Mouse (Mus musculus) spleen, postnatal 36 days (tissue): ENCODE measurements around the gene Cphx2.
"Not testable (repeated sequence)": the region's sequence is repeated elsewhere in the genome, so short reads cannot be mapped to it uniquely, and the experiment has no call there.

Experiments used
- DNase-seq, 2 experiments: peaks; one replicate each; pipeline ENCODE4 v3.0.0; 2022; ENCODE audit warnings: low spot score in 2 of 2, mixed read lengths in 1 of 2

Cphx2 gene

GRCm38 (mm10) chr14:26081216-26081615 is at the start of gene Cphx2:
Gene Cphx2, plus strand, starts transcription at chr14:26081516.
- not testable (repeated sequence) for DNase-seq

GRCm38 (mm10) chr14:26034364-26034763 is 47.0 kb upstream of the Cphx2 start:
- not testable (repeated sequence) for DNase-seq

GRCm38 (mm10) chr14:26035439-26035838 is 45.9 kb upstream of the Cphx2 start:
- not testable (repeated sequence) for DNase-seq

GRCm38 (mm10) chr14:26042611-26043010 is 38.7 kb upstream of the Cphx2 start, which contains the start of gene Gm9780:
Gene Gm9780, minus strand, starts transcription at chr14:26042711.
- not testable (repeated sequence) for DNase-seq

- not testable (repeated sequence) for DNase-seq
These were observed 36.3 kb upstream of the Cphx2 start for GRCm38 (mm10) chr14:26045007-26045406.

- not testable (repeated sequence) for DNase-seq
These were observed 34.3 kb upstream of the Cphx2 start for GRCm38 (mm10) chr14:26047026-26047425.

GRCm38 (mm10) chr14:26048767-26049166 is 32.5 kb upstream of the Cphx2 start:
- DNase-seq: not testable (repeated sequence)

GRCm38 (mm10) chr14:26058184-26058583 is 23.1 kb upstream of the Cphx2 start:
- DNase-seq: not testable (repeated sequence)

GRCm38 (mm10) chr14:26059362-26059761 is 22.0 kb upstream of the Cphx2 start:
- not testable (repeated sequence) for DNase-seq

- not testable (repeated sequence) for DNase-seq
These were observed 14.6 kb upstream of the Cphx2 start for GRCm38 (mm10) chr14:26066574-26067324.

GRCm38 (mm10) chr14:26067325-26067633 is 14.0 kb upstream of the Cphx2 start, which contains the start of gene Tmem254c:
Gene Tmem254c, minus strand, starts transcription at chr14:26067355.
- DNase-seq: not testable (repeated sequence)

GRCm38 (mm10) chr14:26076620-26077390 is 4.5 kb upstream of the Cphx2 start:
- DNase-seq: not testable (repeated sequence)

GRCm38 (mm10) chr14:26081997-26082396 is 681 bp downstream of the Cphx2 start, which contains the start of gene Cphx3:
Gene Cphx3, plus strand, starts transcription at chr14:26082297.
- not testable (repeated sequence) for DNase-seq

- not testable (repeated sequence) for DNase-seq
These were observed 16.3 kb downstream of the Cphx2 start for GRCm38 (mm10) chr14:26097622-26098021.

- not testable (repeated sequence) for DNase-seq
These were observed 36.8 kb downstream of the Cphx2 start, which contains the start of gene Duxbl2 for GRCm38 (mm10) chr14:26118150-26118549. Gene Duxbl2, plus strand, starts transcription at chr14:26118349.

GRCm38 (mm10) chr14:26118550-26119000 is 37.3 kb downstream of the Cphx2 start:
- DNase-seq: not testable (repeated sequence)

GRCm38 (mm10) chr14:26119095-26119494 is 37.8 kb downstream of the Cphx2 start:
- DNase-seq: not testable (repeated sequence)
